Mouse (Mus musculus) forebrain, embryonic 16.5 days (tissue): ENCODE measurements around the gene Zfand4. TPM values are rescaled to one million over a fixed set of nuclear protein-coding genes. Genes with fewer than 3 reads are reported as not detected.
"Not testable (repeated sequence)": the region's sequence is repeated elsewhere in the genome, so short reads cannot be mapped to it uniquely, and the experiment has no call there.

ENCODE experiments used
- ATAC-seq: fragments of 200-750 bp; cut with Nextera tagmentation; 2 replicates; pipeline ENCODE4 v1.8.0; 2017; ENCODE audit warnings: mild to moderate bottlenecking, moderate library complexity
- H3K27ac ChIP-seq: fragments of 300-500 bp; sonication (generic); 2 replicates; pipeline ENCODE4 v1.5.1; 2014; ENCODE audit warnings: low read length, control low read depth
- H3K27me3 ChIP-seq: fragments of 300-500 bp; sonication (generic); replicated peaks from 2 replicates; pipeline ENCODE4 v1.6.1; 2014; ENCODE audit warnings: low read length; ENCODE audit not compliant: control insufficient read depth, insufficient read depth
- H3K36me3 ChIP-seq: fragments of 300-500 bp; sonication (generic); 2 replicates; pipeline ENCODE4 v1.6.1; 2014; ENCODE audit not compliant: control insufficient read depth, insufficient read depth
- H3K4me1 ChIP-seq: fragments of 300-500 bp; sonication (generic); replicated peaks from 2 replicates; pipeline ENCODE4 v1.6.1; 2014; ENCODE audit warnings: low read length; ENCODE audit not compliant: control insufficient read depth, insufficient read depth
- H3K4me2 ChIP-seq: fragments of 300-500 bp; sonication (generic); 2 replicates; pipeline ENCODE4 v1.6.1; 2014; ENCODE audit warnings: mild to moderate bottlenecking, low read length, control low read depth
- H3K4me3 ChIP-seq: fragments of 300-500 bp; sonication (generic); replicated peaks from 2 replicates; pipeline ENCODE4 v1.5.1; 2014; ENCODE audit warnings: mild to moderate bottlenecking, low read length, control low read depth
- H3K9ac ChIP-seq: fragments of 300-500 bp; sonication (generic); replicated peaks from 2 replicates; pipeline ENCODE4 v1.6.1; 2014; ENCODE audit warnings: low read depth, low read length, control low read depth
- H3K9me3 ChIP-seq: fragments of 300-500 bp; sonication (generic); 2 replicates; pipeline ENCODE4 v1.6.1; 2016; ENCODE audit warnings: low read length; ENCODE audit not compliant: control insufficient read depth
- WGBS: fragments of 180-500 bp; shearing (Covaris S2); extraction: QIAGEN DNeasy Blood & Tissue Kit; methylation state at CpG from one replicate; pipeline ENCODE4 v1.1.7; 2014; 5-methylcytosine and 5-hydroxymethylcytosine counted together
- polyA plus RNA-seq: library from polyadenylated mRNA; unstranded; fragments of >200 nt; fragmentation: Nextera tagmentation; extraction: Ambion mirVana; gene quantifications from 2 replicates; pipeline ENCODE4 v1.2.1, GENCODE M21; 2015

Gene Zfand4
- polyA plus RNA-seq, 1 experiment from 2014 or later = 7.2 TPM

- WGBS = 5% methylated on average over 8 of the region's 8 CpGs
- peak overlapping the region; percentile 63 for H3K27ac ChIP-seq
- no peaks in the 10 kb centered on the region for H3K36me3 ChIP-seq
- H3K9me3 ChIP-seq = no peaks in the 10 kb centered on the region
- H3K4me3 ChIP-seq = peak overlapping the region; percentile 98
- ATAC-seq = peak; percentile 1; the same call in 1 of the 2 replicates
- H3K27me3 ChIP-seq = 0 out of 2 replicates have a peak, but pooled peaks cover 2% of the 10 kb centered on the region
- H3K4me2 ChIP-seq = peak overlapping the region; percentile 74
- peak overlapping the region; percentile 91 for H3K9ac ChIP-seq
- H3K4me1 ChIP-seq = 0 out of 2 replicates have a peak, but pooled peaks cover 6% of the 10 kb centered on the region
These were observed 74.5 kb downstream of the Zfand4 start for GRCm38 (mm10) chr6:116338520-116338919.

GRCm38 (mm10) chr6:116339088-116339487, 75.1 kb downstream of the Zfand4 start:
- no peak overlapping the region for H3K9ac ChIP-seq
- peak overlapping the region; percentile 74 for H3K4me2 ChIP-seq
- peak overlapping the region; percentile 27; the same call in 1 of the 2 replicates for H3K4me3 ChIP-seq
- 81% methylated on average over 5 of the region's 5 CpGs for WGBS
- no peaks in the 10 kb centered on the region for H3K9me3 ChIP-seq
- ATAC-seq = no peak
- 0 out of 2 replicates have a peak, but pooled peaks cover 2% of the 10 kb centered on the region for H3K27me3 ChIP-seq
- H3K27ac ChIP-seq = no peak overlapping the region
- 0 out of 2 replicates have a peak, but pooled peaks cover 6% of the 10 kb centered on the region for H3K4me1 ChIP-seq
- no peaks in the 10 kb centered on the region for H3K36me3 ChIP-seq

GRCm38 (mm10) chr6:116340521-116340920, 76.5 kb downstream of the Zfand4 start:
- no peak overlapping the region for H3K27ac ChIP-seq
- H3K4me2 ChIP-seq = no peak overlapping the region; the same call in 1 of the 2 replicates
- no peaks in the 10 kb centered on the region for H3K9me3 ChIP-seq
- H3K9ac ChIP-seq = no peak overlapping the region
- no peaks in the 10 kb centered on the region for H3K36me3 ChIP-seq
- 0 out of 2 replicates have a peak, but pooled peaks cover 2% of the 10 kb centered on the region for H3K27me3 ChIP-seq
- 74% methylated on average over 1 of the region's 1 CpGs for WGBS
- no peak overlapping the region for H3K4me3 ChIP-seq
- no peak for ATAC-seq
- 0 out of 2 replicates have a peak, but pooled peaks cover 6% of the 10 kb centered on the region for H3K4me1 ChIP-seq

- H3K27me3 ChIP-seq = no peaks in the 10 kb centered on the region
- H3K4me2 ChIP-seq = no peak overlapping the region
- 80% methylated on average over 2 of the region's 2 CpGs for WGBS
- no peaks in the 10 kb centered on the region for H3K4me1 ChIP-seq
- ATAC-seq = no peak
- no peak overlapping the region for H3K4me3 ChIP-seq
- H3K27ac ChIP-seq = no peak overlapping the region
- no peaks in the 10 kb centered on the region for H3K36me3 ChIP-seq
- no peaks in the 10 kb centered on the region for H3K9me3 ChIP-seq
- H3K9ac ChIP-seq = no peak overlapping the region
These were observed 83.9 kb downstream of the Zfand4 start for GRCm38 (mm10) chr6:116347953-116348352.

- H3K4me3 ChIP-seq = no peak overlapping the region
- H3K27ac ChIP-seq = no peak overlapping the region
- WGBS = 92% methylated on average over 3 of the region's 3 CpGs
These were observed 86.0 kb downstream of the Zfand4 start for GRCm38 (mm10) chr6:116349997-116350396.

GRCm38 (mm10) chr6:116350643-116351042, 86.6 kb downstream of the Zfand4 start:
- H3K4me3 ChIP-seq = no peak overlapping the region
- H3K36me3 ChIP-seq = no peaks in the 10 kb centered on the region
- no peak for ATAC-seq
- no peak overlapping the region for H3K9ac ChIP-seq
- WGBS = 82% methylated on average over 6 of the region's 6 CpGs
- no peaks in the 10 kb centered on the region for H3K4me1 ChIP-seq
- H3K27ac ChIP-seq = no peak overlapping the region
- no peaks in the 10 kb centered on the region for H3K27me3 ChIP-seq
- no peak overlapping the region for H3K4me2 ChIP-seq
- no peaks in the 10 kb centered on the region for H3K9me3 ChIP-seq

More at GRCm38 (mm10) chr6:116349997-116350396, 86.0 kb downstream of the Zfand4 start:
- Histone ChIP-seq H3K4me1 (no peaks in the 10 kb centered on the region), H3K36me3 (no peaks in the 10 kb centered on the region), H3K9ac (no peak overlapping the region), H3K9me3 (no peaks in the 10 kb centered on the region), H3K27me3 (no peaks in the 10 kb centered on the region), H3K4me2 (no peak overlapping the region)
- ATAC-seq = no peak

GRCm38 (mm10) chr6:116351534-116351933, 87.5 kb downstream of the Zfand4 start:
- Histone ChIP-seq H3K4me1 (no peaks in the 10 kb centered on the region), H3K27ac (no peak overlapping the region), H3K9me3 (no peaks in the 10 kb centered on the region), H3K4me3 (no peak overlapping the region), H3K4me2 (no peak overlapping the region), H3K27me3 (no peaks in the 10 kb centered on the region), H3K36me3 (no peaks in the 10 kb centered on the region), H3K9ac (no peak overlapping the region)
- 88% methylated on average over 4 of the region's 4 CpGs for WGBS
- no peak for ATAC-seq

- H3K9ac ChIP-seq = no peak overlapping the region
- H3K27me3 ChIP-seq = no peaks in the 10 kb centered on the region
- 91% methylated on average over 1 of the region's 1 CpGs for WGBS
- no peak overlapping the region for H3K4me3 ChIP-seq
- ATAC-seq = no peak
- no peaks in the 10 kb centered on the region for H3K9me3 ChIP-seq
- H3K27ac ChIP-seq = no peak overlapping the region
- H3K4me1 ChIP-seq = no peaks in the 10 kb centered on the region
- no peak overlapping the region for H3K4me2 ChIP-seq
- no peaks in the 10 kb centered on the region for H3K36me3 ChIP-seq
These were observed 89.4 kb downstream of the Zfand4 start for GRCm38 (mm10) chr6:116353428-116353827.

GRCm38 (mm10) chr6:116356311-116356947, 92.4 kb downstream of the Zfand4 start:
- H3K4me1 ChIP-seq, H3K9me3 ChIP-seq, ATAC-seq, H3K9ac ChIP-seq, H3K27ac ChIP-seq, H3K4me3 ChIP-seq, H3K4me2 ChIP-seq, H3K36me3 ChIP-seq, H3K27me3 ChIP-seq: not testable (repeated sequence)
- WGBS = 66% methylated on average over 8 of the region's 8 CpGs
